Mouse (Mus musculus): ENCODE measurements around the gene Muc20. TPM values are rescaled to one million over a fixed set of nuclear protein-coding genes. Genes with fewer than 3 reads are reported as not detected.

The Muc20 gene
- total RNA-seq, 2 experiments from 2014 or later: not detected

DNA sequence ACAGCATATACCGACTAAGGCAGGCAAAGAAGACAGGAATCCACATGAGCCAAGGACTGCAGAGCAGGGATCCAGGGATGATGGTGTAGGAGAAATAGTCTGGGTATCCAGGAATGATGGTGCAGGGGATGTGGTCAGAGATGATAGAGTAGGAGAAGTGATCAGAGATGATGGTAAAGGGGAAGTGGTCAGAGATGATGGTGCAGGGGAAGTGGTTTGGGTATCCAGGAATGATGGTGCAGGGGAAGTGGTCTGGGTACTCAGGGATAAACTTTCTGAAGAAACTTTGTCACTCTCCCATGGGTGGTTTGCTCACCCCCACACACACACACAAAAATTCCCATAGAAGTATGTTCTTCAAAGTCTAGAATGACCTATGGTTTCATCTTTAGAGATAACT lies 2.1 kb downstream of the Muc20 start:
- no peak for DNase-seq

DNA sequence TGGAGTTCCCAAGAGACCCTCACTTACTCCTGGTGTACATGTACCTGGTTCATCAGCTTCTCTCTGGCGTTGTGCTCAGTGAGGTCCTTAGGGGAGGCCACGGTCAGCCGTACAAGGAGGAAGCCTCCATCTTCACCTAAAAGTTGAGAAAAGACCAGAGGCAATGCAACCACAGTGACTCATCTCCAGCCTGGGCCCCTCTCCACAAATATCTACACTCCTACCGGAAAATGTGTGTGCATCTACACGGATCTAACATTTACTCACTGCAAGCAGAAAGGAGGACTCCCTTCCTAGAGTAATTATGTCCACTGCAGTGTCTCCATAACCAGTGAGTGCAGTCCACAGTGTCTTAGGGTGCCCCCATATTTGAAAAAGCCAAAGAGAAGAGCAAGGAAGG lies 7.2 kb downstream of the Muc20 start:
- DNase-seq: no peak

DNA sequence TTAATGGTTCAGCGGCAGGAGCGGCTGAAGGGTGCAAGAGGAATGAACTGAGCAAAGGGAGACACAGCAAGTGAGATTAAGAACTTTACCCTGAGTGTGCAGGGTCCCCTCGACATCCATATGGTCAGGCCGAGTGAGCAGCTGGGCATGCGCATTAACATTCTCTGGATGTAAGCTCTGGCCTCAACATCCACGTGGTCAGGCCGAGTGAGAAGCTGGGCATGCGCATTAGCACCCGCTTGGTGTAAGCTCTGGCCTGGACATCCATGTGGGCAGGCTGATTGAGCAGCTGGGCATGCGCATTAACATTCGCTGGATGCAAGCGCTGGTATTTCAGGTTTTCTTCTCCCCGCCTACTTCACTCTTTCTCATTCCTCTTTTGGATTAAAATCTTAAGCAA lies 12.4 kb downstream of the Muc20 start:
- DNase-seq: no peak

DNA sequence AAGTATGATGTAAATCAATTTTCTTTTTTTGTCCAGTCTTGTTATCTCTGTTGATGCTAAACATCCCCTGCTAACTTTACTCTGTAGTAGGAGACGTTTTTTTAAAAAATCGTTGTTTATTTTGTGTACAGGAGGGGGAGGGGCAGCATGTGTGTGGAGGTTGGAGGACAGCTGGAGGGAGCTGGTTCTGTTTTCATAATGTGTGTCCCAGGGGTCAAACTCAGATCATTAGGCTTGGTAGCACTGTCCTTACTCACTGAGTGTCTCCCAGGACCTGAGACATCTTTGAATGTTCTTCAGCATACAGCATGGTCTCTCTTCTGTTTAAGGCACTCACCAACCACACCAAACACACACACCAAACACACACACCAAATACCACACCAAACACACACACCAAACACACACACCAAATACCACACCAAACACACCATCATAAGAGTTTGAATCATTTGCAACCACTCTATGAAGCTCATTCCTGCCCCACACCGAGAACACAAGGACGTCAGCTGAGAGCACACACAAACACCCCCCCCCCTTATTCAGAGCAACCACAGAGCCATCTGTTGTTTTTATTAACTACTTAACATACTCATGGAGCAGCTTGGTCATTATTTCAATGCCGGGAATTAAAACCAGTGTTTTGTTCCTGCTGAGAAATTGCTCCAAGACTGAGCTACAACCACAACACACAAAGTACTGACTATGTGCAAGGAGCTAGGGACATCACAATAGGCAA lies 13.7 kb downstream of the Muc20 start:
- no peak for DNase-seq

DNA sequence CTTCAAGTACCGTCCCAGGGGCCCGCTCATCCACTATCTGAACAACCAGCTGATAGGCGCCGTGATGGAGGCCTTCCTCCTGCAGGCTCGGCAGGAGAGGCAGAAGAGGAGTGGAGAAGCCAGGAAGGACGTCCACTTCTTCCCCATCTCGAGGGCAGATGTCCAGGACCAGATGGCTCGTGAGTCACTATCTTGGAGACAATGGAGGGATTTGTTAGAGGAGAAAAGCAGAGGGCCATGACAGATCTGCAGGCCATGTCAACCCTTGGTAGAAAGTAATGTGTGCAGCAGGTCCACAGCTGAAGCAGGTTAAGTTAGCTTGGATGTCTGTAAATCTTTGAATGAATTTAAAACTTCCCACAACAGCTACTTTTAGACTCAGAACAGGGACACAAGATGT lies 18.3 kb downstream of the Muc20 start:
- DNase-seq: no peak

DNA sequence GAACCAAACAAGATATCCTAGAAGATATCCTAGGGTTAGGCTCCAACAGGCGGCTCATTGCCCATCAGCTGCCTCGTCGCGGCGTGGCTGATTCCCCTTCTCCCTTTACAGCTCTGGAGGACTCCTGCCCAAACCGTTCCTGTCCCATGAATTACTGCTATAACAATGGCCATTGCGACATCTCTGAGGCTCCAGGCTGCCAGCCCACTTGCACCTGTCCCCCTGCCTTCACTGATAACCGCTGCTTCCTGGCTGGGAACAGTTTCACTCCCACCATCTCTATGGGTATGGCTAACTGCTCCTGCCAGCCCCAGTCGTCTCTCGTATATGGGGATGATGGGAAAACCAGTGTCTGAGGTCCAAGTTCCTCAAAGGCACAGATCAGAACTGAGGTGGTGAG lies 20.6 kb downstream of the Muc20 start:
- DNase-seq: no peak

DNA sequence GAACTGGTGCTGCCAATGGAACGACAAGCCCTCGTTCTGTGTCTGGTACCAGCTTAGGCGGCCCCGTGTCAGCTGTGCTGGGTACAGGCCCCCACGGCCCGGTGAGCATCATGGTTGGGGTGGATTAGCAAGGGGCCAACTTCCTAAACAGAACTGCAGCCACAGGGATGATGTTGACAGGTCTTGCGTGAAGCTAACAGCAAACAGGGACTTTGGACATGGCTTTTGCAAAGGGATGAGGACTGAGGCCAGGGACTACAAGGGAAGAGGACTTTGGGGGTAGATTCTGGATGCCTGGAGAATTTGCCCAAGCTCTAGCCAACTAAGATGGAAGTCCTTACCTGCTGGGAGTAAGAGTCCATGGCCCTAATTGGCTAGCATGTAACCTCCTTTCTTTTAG lies 30.3 kb downstream of the Muc20 start:
- no peak for DNase-seq

DNA sequence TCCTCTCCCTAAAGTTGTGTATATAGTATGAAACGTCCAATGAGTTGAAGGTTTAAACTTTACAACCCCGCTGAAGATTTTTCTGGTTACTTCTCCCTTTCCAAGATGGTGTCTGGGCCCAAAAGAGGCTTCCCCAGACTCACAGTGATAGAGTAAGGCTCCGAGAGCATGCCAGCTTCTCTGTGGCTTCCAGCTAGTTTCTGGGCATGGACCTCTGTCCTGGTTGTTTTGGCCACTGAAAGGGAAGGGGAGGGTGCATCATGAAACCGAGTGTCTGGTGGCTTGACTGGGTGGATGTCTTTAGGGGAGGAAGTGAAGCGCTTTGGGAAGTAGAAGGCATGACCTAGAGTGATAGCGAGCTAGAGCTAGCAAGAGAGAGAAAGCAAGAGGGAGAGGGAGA lies 32.3 kb downstream of the Muc20 start:
- DNase-seq: no peak

DNA sequence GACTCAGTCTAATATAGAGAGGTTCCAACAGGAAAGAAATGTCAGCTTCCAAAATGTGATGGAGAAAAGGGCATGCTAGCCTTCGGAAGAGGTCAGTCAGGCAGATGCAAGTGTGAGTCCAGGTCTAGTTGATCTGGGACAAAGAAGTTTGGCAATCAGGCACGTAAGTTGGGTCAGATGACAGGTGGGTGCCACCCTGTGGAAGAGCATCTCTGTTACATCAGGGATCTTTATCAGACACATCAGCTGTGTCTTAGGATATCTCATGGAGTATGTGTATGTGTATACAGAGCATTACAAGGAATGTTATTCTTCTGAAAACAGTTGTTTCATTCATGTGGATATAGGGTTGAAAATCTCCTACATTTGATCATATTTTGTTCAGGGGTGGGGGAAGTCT lies 32.7 kb downstream of the Muc20 start:
- no peak for DNase-seq

DNA sequence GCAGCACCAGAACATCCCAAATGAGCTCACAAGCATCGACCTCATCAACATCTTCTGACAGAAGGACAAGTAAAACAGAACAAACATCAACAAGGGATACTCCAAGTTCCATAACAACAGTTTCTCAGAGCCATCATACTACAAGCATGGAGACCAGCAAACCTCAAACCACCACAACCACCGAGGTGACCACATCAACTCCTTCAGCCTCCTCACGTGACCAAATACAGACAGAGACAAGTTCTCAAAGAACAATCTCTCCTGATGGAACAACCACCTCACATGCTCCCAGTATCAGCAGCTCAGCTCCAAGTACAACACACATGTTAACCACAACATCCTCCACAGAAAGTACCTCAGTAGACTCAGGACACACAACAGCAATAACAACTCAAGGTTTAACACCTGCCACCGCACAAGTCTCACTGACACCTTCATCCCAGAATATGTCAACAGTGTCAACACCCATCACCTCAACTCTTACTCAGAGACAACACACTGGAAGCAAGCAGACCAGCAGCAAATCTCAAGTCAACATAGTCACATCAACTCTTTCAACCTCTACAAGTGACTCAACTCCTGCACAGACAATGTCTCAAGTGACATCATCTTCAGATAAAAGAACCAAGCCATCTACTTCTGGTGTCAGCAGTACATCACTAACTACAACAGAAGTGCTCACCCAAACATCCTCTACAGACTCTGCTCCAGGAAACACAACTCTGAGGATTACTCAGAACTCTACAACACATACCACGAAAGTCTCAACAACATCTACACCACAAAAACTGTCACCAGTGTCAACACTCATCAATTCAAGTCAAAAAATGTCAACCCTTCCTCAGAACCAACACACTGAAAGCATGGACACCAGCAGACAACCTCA lies 46.8 kb downstream of the Muc20 start:
- DNase-seq: no peak

DNA sequence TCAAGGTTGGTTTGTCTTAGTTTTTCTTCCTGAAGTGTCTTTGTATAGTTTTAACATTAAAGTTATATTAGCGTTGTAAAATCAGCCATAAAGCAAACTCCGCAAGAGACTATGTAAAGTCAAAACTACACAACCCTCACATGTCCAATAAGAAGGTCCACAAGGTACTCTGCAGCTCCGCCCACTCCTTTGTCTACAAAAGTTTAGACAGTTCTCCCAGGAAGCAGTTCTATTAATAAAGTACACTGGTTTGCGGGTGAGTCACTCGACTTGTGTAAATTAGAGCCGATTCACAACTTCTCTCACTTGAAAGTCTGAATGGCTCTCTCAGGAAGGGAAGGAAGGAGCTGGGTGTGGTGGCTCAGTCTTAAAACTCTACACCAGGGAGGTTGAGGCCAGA lies 51.4 kb downstream of the Muc20 start:
- DNase-seq: no peak

DNA sequence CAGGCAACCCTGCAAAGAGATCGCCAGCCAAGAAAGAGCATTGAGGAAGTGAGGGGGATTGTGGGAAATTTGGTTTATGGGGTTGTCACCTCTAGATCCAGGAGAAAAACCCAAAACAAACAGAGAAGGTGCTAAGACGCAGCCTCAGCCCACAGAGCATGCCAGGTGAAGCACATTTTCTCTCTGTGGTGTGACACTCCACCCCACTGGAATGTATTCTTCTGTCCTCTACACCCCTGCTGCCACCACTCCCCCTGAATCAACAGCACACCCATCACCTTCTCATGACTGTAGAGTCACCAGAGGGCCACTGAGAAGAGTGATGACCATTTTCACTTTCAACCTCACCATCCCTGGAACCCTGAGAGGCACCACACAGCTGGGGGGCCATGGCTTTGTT lies 54.5 kb downstream of the Muc20 start:
- DNase-seq: no peak

DNA sequence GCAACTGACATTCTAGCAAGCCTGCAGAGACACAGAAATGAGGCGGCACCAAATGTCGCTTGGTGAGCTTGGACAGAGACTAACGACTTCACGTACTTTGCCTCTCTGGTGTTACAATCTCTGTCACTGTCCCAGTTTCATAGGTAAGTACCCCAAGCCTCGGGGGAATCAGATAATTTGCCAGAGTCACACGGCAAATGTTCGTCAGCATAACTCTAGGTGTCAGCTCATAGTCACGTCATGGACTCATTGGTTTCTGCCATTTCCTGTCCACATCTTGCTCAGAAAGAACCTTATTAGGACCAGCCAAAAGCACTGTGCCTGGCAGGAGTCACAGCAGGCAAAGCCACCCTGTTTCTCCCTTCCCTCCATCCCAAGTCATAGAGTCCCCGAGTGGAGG lies 55.9 kb downstream of the Muc20 start:
- no peak for DNase-seq

DNA sequence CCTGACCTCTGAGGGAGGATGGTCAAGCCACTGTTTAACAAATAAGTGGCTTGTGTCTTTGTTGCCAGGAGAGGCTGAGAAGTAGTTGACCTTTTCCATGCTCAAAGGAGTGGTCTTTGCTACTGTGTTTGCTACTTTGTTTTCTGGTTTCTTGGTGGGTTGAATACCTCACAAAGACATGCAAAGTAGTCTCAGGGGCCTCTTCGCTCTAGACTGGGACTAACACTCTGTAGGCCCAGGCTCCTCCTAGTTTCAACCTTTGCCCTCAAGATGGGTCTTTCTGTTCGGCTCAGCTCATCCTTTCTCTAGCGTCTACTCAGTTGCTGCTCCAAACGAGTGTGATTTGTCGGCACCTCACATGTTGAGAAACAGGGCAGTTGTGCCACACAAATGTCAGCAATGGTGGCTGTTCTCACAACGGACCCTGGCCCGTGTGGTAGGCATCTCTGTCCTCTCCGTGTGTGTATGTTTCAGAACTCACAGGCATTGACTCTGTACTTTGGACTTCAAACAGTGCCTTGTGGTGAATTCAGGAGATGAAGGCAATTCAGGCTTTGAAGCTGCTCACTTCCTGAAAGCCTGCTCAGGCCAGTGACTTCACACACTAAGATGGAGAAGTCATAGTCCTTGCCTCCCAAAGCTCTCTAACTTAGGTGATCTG lies 57.1 kb downstream of the Muc20 start:
- DNase-seq: no peak

DNA sequence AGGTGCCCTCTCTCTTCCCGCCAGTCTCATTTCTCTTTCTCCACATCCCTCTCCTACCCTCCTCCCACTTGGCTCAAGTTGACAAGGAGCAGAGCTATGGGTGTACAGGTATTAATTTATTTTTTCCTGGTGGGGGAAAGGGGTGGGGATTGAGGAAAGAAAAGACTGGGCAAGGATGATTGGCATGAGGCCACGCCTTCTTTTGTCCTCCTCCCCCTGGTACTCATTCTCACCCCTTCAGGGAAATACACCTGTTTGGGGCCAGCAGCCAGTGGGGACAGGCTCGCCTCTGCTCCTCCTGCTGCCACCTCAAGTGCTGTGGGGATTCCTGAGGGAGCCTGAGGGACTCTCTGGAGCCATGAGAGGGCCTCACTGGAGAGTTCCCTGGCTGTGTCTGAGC lies 61.2 kb downstream of the Muc20 start:
- no peak for DNase-seq

DNA sequence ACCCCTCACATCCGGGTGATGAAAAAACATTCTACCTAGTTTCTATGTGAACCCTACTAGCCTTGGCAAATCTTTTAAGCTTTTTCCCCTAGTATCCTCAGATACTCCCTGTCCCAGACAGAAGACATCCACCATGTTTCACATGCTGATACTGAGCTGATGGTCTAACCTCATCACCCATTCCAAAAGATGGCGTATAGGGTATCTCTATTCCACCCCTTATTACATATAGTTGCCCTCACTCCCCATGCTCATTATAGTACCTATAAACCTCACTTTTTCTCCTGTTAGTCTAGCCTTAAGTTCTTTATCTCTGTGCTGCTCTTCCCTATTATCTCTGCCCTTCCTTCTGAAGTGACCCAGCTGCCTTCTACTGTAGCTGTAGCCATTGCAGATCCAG lies 61.6 kb downstream of the Muc20 start, which contains the start of gene Muc4:
Gene Muc4 (plus strand): TSS at position 301 of the 400 bp plus-strand sequence.
- DNase-seq: no peak

DNA sequence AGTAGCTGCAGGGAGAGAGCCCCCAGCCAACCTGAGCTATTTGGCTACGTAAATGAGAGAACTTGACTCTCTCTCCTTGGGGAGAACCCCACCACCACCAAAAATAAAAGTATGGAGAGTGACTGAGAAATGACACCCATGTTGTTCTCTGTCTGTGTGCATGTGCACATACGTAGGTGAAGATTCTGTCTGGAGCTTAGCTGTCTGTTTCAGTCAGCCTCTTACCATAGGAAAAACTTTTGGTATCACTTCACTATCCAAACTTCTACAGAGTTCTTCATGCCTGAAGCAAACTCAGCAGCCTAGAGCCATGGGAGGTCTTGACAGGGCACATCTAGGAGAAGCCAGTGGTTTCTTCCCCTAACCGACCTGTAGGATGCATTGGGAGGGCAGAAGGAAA lies 64.0 kb downstream of the Muc20 start:
- DNase-seq: no peak

DNA sequence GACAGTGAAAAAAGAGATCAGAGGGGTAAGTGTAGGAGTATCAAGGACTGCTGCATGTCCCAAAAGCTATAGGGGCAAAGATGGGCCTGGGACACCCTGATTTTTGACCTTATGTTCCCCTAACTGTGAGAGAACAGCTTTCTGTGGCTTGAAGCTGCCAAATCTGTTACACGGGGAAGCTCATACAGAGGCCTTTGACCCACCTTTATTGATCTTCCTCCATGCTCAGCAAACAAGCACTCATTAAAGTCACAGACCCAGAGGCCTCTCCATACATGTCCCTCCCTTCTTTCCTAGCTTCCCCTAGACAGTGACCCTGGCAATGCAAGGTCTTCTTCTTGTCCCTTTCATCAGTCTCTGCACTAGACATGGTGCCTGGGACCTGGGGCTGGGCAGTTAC lies 68.5 kb downstream of the Muc20 start:
- no peak for DNase-seq

DNA sequence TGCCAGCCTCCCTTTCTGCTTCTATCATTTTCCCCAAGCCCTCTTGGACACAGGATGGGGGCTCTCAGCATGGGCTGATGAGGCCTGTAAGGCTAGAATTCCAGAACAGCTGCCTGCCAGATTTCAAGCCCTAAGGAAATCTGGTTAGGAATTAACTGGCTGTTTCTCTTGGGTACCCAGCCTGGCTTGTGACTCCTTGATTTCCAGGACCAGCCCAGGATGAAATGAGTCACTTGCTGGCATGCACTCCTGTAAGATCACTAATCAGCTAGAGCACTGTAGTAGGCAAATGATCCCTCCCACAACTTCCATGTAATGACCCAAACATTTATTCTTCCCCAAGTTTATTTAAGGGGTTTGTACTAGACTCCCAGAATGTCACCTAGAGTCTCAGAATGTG lies 69.0 kb downstream of the Muc20 start:
- peak; percentile 37 to 45 for DNase-seq

All from adrenal gland, postnatal 36 days (tissue).